Mouse (Mus musculus): ENCODE measurements around the gene Nbeal2.

DNA sequence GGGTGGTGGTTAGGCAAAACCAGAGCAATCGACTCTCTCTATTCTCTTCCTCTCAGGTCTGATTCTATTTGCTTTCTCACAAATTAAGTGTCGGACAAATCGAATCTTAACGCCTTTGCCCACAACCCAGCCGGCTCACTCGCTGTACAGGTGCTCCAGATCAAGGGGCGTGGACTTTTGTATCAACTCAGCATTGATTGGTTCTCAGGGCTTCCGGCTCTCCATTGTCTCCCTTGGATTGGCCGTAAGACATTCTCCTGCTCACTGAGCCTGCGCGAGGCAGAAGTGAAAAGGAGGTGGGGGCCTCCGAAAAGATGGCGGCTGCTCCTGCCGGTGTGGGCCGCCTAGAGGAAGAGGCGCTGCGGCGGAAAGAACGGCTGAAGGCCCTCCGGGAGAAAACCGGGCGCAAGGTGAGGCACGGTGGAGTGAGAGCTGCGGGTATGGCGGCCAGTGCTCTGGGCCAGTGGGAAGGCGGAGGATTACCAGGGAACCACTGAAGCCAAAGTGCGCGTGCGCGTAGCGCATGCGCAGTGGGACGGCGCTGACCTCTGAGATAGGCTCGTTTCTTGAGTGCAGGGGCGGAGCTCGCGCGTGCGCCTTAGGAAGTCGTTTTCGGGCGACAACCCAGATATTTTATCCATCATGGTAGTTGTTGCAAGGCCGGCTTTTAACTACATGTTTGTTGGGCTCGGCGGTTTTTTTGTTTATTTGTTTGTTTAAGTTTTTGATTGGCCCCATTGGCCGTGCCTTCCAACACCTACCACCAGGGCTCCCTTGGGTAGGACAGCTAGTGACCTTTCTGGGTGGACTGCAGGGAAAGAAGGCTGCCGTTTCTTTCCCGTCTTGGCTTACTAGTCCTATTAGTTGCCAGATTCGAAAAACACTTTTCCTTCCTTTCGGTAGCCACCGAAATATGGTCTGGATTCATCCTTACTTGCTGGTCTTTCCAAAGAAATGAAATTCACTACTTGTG lies 2.6 kb upstream of the Nbeal2 start, which contains the start of gene Ccdc12:
- peak; percentile 17; the same call in 1 of the 2 replicates for TF ChIP-seq CTCF (IDR thresholded peaks at IDR 0.05; ENCODE audit: low read depth, low read length)
- peak; percentile 53; the same call in 1 of the 2 replicates for TF ChIP-seq POLR2A (IDR thresholded peaks at IDR 0.05; ENCODE audit: extremely low read depth, insufficient read depth, low read length)
